Mouse (Mus musculus) right cerebral cortex, postnatal 10 days (tissue): Measurements from ENCODE around the gene Pold1.
A peak's percentile ranks its signal among the peaks of the same experiment; 100 is the strongest.

Source experiments
- DNase-seq, 2 experiments: peaks; one replicate each; pipeline ENCODE4 v3.0.0; 2021; ENCODE audit warnings: low spot score in 2 of 2

Gene Pold1

GRCm38 (mm10) chr7:44582709-44583108 lies 34.1 kb upstream of the Pold1 start:
- peak in 1 of 2 experiments; percentile 20 for DNase-seq

- DNase-seq, result peak in 1 of 2 experiments; percentile 17
Measured at GRCm38 (mm10) chr7:44581637-44582036, 33.0 kb upstream of the Pold1 start.

- DNase-seq, result no peak
Measured at GRCm38 (mm10) chr7:44576333-44576844, 27.7 kb upstream of the Pold1 start.

GRCm38 (mm10) chr7:44572956-44573484 lies 24.4 kb upstream of the Pold1 start:
- DNase-seq, result no peak

- DNase-seq, result no peak
Measured at GRCm38 (mm10) chr7:44572213-44572701, 23.6 kb upstream of the Pold1 start, which contains the start of gene Napsa. Gene Napsa, plus strand, starts transcription at chr7:44572380.

- DNase-seq, result no peak
Measured at GRCm38 (mm10) chr7:44571811-44572210, 23.2 kb upstream of the Pold1 start.

GRCm38 (mm10) chr7:44570989-44571388 lies 22.3 kb upstream of the Pold1 start:
- DNase-seq, result no peak

GRCm38 (mm10) chr7:44568803-44569202 lies 20.2 kb upstream of the Pold1 start:
- DNase-seq, result no peak

- no peak for DNase-seq
Measured at GRCm38 (mm10) chr7:44565414-44565813, 16.8 kb upstream of the Pold1 start.

GRCm38 (mm10) chr7:44564486-44564885 lies 15.8 kb upstream of the Pold1 start:
- DNase-seq, result no peak

GRCm38 (mm10) chr7:44563284-44563683 lies 14.6 kb upstream of the Pold1 start:
- DNase-seq, result no peak

- DNase-seq, result peak; percentile 83 to 89
Measured at GRCm38 (mm10) chr7:44560435-44561400, 12.1 kb upstream of the Pold1 start.

GRCm38 (mm10) chr7:44557629-44558028 lies 9.0 kb upstream of the Pold1 start:
- no peak for DNase-seq

- peak; percentile 98 for DNase-seq
Measured at GRCm38 (mm10) chr7:44553826-44554225, 5.2 kb upstream of the Pold1 start, which contains the start of gene Nr1h2. Gene Nr1h2, minus strand, starts transcription at chr7:44553951.

- peak; percentile 82 for DNase-seq
Measured at GRCm38 (mm10) chr7:44553196-44553764, 4.6 kb upstream of the Pold1 start.

- peak in 1 of 2 experiments; percentile 26 for DNase-seq
Measured at GRCm38 (mm10) chr7:44552141-44552908, 3.7 kb upstream of the Pold1 start.

- peak in 1 of 2 experiments; percentile 31 for DNase-seq
Measured at GRCm38 (mm10) chr7:44551731-44552130, 3.1 kb upstream of the Pold1 start.

- DNase-seq, result peak in 1 of 2 experiments; percentile 29
Measured at GRCm38 (mm10) chr7:44551301-44551700, 2.7 kb upstream of the Pold1 start.

- no peak for DNase-seq
Measured at GRCm38 (mm10) chr7:44550409-44550678, 1.7 kb upstream of the Pold1 start.

GRCm38 (mm10) chr7:44549621-44550408 lies 1.2 kb upstream of the Pold1 start:
- DNase-seq, result no peak

- DNase-seq, result no peak
Measured at GRCm38 (mm10) chr7:44547725-44548124, 924 bp downstream of the Pold1 start.
